Mouse (Mus musculus) ES-E14 (cell line): ENCODE data around the gene Hdac4.

Source experiments
- CHD2 ChIP-seq: IDR thresholded peaks from 2 replicates; pipeline ENCODE4 v1.6.1; 2014; ENCODE audit warnings: mild to moderate bottlenecking, low read depth, low read length, inconsistent platforms
- HCFC1 ChIP-seq: IDR thresholded peaks from 2 replicates; pipeline ENCODE4 v1.6.1; 2012; ENCODE audit warnings: low read length, inconsistent platforms, borderline replicate concordance; ENCODE audit not compliant: insufficient read depth
- ZNF384 ChIP-seq: IDR thresholded peaks from 2 replicates; pipeline ENCODE4 v1.6.1; 2012; ENCODE audit warnings: low read depth, low read length, inconsistent platforms

DNA sequence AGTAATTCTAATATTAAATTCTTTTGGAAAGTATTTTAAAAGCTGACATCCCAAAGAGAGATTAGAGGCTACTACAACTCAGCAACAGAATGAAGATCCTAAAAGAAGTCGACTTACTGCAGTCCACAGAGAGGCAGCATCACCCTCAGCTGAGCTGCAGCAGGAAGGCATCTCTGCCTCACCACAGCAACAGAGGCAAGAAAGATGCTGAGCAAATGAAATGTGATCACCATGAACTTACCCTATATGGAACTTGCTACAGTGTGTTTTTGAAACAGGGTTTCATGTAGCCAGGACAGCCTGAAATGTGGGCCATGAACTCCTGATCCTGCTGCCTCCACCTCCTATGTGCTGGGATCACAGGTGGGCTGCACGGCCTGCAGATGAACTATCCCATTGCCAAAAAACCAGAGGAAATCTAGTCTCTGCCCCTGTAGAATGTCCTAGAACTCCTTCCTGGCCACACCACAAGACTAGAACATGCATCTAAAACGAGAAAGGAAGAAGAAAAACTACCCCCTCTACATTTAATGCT lies 98.4 kb downstream of the Hdac4 start:
- TF ChIP-seq CHD2 (no peak), ZNF384 (no peak), HCFC1 (no peak)
